Mouse (Mus musculus) heart, postnatal 4 days (tissue): ENCODE data around the gene Tead1. TPM values are rescaled to one million over a fixed set of nuclear protein-coding genes. Genes with fewer than 3 reads are reported as not detected.

Experiments
- DNase-seq: peaks from one replicate; pipeline ENCODE4 v3.0.0; 2021
- total RNA-seq, 2 experiments: library from RNA; stranded (reverse); gene quantifications; 2 replicates each; pipeline ENCODE4 v1.2.3; 2021

Gene Tead1
- total RNA-seq, 2 experiments from 2014 or later, result 180 to 186 TPM

GRCm38 (mm10) chr7:112686586-112686985 lies 7.5 kb downstream of the Tead1 start:
- no peak for DNase-seq

DNA sequence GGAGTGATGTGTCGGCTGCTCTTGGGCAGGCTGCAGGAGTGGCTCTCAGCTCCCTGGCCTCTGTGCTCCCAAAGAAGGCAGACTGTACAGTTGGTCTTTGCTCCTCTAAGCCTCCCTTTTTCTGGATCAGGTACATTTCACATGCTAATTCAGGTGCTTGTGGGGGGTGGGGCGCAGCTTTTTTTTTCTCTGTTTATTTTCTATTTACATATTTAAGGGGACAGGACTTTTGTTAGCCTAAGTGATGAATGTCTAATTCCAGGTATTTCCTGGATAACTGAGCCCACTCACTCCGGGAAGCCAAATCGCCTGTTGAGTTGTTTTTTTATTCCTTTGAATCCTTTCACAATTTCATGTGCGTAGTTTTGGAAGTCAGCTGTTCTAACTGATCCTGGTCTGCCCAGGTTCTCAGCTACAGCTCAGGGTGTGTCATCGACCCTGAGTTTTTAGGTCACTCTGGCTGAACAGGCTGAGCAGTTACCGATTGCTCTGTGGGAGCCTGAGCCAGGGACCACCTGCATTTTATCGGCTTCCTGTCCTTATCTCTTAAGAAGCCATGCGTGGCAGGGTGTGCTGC lies 9.4 kb downstream of the Tead1 start:
- no peak for DNase-seq

DNA sequence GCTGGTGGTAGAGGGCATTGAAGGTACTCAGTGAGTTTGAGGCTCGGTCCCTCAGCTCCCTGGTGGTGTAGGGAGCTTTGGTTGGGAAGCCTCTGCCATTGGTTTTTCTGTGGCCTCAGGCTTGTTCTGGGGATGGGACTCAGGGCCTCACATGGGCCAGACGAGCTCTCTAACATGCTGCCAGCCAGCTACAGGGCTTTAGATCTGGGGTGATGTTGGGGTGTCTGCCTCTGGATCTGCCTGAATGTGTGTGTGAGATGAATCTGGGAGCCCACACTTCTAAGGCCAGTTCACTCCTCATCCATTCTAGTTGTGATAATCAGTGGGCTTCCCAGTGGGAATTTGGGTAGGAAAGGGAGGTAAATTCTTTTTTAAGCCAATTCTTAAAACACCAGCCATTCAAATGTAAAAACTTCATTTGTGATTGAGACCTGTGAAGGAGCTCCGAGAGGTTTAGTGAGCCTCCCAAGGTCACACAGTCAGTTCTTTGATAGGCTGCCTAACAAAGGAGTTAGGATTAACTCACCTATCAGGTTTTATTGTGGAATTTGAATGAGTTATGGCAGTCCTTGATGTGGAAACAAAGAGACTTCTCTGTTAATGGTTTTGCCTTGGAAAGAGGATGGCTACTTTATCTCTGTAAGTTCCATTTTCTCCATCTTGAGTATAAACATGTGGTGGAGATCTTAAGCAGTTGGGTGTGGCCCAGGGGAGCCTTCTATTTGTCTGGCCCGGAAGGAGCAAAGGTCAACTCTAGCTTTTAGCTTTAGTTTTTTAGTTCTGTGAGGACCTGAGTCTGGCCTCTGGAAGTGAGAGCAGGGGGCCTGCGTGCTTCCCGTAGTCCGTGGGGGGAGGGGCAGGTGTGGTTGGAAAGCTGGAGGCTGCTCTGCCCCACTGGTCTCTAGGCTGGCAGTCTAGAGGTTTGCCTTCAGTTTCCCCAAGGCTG lies 12.0 kb downstream of the Tead1 start:
- DNase-seq, result peak; percentile 43

GRCm38 (mm10) chr7:112693566-112693965 lies 14.4 kb downstream of the Tead1 start:
- DNase-seq, result no peak

DNA sequence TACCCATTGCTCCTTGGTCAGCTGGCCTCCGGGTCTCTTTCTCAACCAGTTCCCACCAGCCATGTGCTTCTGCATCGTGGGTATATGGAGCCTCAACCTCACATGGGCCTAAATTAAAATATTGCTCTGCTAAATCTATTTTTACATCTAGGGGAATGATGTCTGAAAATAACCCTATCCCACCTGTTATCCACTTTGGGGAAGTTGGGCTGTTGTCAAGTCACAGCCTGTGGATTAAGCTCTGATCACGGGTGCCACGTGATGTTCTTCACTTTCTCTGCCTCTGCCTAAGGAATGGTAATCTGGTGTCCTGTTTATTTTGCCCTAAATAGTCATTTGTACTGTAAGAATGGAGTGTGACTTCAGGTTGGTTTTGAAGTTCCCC lies 17.7 kb downstream of the Tead1 start:
- no peak for DNase-seq

DNA sequence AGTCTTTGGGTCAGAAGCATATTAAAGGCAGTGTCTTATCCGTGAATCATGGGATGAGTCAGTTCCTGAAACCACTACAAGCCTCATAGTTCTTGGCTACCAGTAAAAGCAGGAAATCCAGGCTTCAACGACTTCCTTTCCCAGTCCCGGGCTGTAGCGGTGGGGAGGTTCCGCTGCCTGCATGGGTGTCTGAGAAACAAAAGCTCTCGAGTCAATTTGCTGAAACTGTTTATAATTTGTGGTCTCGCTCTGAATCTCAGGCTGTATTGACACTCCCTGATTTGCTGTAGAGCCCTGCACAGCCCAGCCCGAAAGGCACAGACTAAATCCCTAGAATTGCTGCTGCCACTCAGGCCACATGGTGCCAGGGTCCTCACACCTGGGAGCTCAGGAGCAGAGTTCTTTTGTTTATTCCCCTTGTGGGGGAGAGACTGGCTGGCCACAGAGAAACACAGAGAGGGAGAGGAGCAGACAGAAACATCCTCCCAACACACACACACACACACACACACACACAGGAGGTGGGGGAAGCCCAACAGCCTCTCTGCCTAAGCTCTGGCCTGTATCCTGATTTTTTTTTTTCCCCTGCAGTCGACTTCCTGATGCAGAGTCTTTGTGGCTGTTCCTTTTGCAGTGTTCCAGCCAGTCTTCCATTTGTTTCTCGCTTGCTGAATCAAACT lies 18.2 kb downstream of the Tead1 start:
- peak; percentile 74 for DNase-seq

- DNase-seq, result no peak
Measured at GRCm38 (mm10) chr7:112700082-112700481, 21.0 kb downstream of the Tead1 start.

- DNase-seq, result no peak
Measured at GRCm38 (mm10) chr7:112703341-112703740, 24.2 kb downstream of the Tead1 start.

DNA sequence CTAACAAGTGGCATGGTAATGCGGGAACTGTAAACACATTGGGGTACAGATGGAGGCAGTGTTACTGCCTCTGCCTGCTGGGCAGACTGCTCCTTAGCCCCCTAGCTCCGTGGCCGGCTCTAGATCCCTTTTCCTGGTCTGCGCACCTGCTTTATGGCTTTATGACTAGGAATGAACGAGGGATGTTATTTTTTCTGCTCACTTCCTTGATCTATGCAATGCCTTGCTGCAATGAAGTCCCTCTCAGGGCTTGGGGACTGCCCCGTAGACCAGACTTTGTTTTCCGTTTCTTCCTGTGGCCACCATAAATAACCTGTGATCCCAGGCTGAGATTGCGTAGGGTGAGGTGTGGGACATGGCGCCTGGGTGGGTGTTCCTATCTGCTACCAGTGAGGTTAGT lies 26.8 kb downstream of the Tead1 start:
- no peak for DNase-seq

- DNase-seq, result no peak
Measured at GRCm38 (mm10) chr7:112706756-112707155, 27.6 kb downstream of the Tead1 start.

DNA sequence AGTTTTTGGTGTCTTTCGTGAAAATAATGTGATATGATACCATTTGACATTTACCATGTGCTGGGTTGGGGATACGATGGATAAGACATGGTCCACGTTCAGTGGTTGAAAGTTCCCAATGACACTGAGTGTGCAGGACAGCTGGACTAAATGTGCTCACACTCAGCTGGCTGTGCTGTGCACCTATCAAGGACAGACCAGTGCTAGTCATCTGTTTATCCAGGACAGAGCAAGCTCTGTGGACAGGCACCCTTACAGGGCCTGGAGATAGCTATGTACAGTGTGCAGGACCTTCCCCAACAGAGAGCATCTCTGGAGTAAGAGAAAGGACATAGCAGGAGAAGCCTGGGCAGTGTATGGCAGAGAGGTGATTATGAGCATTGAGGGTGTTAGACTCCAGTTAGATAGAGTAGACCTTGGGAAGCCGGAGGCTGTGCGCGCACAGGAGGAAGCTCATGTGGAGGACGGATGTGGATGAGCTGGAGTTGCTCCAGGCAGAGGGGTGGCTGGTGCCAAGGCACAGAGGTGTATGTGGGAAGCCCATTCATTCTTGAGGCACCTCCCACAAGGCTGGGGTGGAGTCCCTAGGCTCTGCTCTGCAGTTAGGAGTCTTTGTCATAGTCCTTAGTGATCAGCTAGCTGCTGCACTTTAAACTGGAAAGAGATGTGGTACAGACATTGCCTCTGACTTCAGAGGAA lies 31.4 kb downstream of the Tead1 start:
- DNase-seq, result peak; percentile 39

DNA sequence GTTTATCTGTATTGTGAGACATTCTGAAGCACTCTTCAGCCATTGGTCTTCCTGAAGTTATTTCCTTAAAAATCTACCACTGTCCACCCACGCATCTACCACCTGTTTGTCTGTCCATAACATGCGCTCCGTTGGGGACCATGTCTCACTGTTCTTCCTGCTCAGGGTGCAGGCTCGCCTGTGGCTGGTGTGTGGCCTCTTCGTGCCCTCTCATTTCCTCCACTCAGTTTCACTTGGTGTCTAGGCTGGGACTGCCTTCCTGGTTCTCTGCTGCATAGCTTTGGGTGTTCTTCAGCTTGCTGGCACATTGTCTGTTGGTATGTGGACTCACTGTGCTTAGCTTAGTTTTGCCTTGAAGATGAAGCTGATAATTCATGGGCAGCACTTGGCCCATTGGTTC lies 32.9 kb downstream of the Tead1 start:
- no peak for DNase-seq

DNA sequence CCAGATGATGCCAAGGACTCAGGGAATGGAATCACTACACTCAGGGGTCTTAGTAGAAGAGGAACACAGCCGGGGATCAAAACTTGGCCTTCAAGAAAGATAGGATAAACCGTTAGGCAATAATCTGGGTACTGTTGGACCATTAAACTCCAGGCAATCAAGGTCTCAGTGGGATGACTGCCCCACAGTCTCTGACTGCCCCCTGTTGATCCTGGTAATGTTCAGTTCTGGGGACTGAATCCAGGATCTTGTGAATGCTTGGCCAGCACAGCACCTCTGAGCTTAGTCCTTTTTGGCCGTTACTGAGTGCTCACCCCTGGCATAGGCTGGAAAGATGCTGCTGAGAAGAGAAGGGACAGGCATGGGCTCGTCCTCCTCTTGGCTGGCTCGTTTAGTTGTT lies 34.4 kb downstream of the Tead1 start:
- DNase-seq, result no peak

DNA sequence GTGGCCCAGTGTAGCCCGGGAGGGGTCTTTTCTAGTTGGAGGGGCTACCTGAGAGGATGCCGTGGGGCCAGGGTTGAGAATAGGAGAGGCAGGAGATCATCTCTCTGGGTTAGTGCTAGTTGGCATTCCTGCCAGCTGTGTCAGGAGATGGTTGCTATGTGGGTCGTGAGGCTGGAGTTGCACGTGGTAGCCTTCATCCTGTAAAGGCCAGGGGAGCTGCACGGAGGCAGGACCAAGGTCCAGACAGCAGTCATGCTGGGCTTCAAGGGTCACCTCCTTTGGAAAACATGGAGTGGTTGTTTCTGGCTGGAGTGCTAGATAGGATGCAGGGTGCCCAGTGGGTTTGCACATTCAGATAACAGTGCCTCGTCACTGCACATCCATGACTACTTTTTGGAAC lies 35.7 kb downstream of the Tead1 start:
- DNase-seq, result peak; percentile 27

DNA sequence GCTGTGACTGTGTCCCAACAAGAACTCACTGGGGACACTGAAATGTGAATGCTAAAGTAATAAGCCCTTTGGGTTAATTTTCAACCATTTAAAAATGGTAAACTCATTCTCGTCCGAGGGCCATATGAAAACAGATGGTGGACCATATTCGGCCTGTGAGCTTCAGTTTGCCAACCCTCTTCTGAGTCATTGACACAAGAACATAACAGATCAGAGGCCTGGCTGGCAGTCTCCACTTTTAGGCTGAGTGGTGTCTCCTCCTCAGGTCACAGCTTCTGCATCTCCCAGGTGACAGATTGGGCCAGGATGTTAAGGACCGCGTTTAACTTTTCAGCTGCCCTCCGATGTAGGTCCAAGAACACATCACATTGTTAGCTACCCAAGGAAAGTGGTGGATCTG lies 37.6 kb downstream of the Tead1 start:
- DNase-seq, result no peak

- DNase-seq, result peak; percentile 29
Measured at GRCm38 (mm10) chr7:112717676-112718075, 38.6 kb downstream of the Tead1 start.

DNA sequence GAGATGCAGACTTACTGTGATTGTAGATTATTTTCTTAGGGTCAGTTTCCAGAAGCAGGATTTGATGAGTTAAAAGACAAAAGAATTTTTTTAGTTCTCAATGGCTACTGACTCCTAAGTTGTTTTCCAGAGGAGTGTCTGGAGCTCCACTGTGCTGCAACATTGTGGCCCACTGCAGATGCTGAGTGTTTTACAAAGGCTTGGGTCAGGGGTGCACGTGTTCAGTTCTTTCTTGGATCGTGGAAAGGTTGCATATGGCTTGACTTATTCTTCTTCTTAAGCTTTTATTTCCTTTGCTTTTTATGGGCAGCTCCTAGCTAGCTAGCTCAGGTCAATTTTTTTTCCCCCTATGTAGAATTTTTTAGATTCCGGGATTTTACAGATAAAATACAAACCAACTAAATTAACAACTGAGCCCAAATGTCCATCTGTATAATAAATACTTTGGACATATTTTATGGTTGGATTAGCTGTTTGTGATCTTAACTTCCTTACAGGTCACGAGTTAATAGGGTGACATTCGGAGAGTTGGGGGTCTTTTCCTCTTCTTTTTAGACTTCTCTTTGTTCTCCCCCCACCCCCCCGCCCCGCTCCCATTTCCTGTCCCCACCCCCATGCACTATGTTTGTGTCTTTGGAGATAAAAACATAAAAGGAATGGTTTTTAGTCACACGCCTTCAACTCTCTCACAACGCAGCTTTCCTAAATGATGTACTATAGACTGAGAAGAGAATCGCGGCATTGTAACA lies 40.5 kb downstream of the Tead1 start:
- no peak for DNase-seq

DNA sequence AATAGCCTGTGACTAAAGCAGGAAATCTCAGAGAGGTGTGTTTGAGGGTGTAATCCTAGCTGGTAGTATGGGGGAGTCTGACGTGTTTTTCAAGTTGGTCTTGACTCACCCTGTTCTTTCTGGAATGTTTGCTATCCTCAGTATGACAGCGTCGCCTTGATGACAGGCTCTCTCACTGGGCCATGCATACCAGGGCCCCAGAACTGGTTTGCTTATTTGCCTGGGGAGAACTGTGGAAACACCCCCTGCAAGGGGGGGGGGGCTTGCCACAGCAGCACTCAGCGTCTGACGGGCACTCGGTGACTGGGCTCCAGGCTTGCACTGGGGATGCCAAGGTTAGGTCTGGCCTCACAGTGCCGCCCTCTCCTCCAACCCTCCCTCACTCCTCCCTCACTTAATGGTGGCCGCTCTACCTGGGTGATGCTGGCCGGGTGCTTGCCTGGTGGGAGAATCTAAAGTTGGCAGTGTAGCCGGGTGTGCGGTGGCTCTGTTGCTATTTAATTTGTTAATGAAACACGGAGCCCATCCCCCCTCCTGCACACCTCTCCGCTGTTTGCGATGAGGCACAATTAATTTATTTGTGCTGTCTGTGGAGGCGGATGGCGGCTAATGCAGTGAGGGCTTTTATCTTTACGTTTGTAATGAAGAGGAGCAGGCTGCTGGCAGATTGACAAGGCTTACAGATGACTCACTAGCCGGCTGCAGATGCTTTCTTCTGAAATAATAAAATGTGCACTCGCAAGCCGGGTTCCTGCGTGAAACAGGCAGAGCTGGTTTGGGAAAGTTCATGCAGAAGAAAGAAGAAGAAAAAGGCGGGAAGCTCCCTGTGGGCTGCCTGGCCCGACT lies 41.2 kb downstream of the Tead1 start:
- DNase-seq, result peak; percentile 60

DNA sequence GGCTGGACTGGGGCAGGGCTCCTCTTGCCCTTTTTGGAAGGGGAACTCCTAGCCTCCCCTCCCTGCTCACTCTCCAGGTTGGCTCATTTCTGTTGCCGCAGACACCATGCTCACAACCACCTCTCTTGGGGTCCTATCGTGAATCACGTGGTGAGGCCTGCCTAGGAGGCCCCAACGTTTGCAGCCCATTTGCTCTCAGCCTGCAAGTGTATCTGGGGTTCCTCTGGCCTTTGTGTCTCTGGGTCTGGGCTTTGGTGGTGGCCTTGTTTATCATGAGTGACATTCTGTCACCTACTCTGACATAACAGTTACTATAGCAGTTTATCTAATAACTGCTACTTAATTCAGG lies 41.8 kb downstream of the Tead1 start:
- no peak for DNase-seq

GRCm38 (mm10) chr7:112721859-112722258 lies 42.7 kb downstream of the Tead1 start:
- DNase-seq, result no peak

DNA sequence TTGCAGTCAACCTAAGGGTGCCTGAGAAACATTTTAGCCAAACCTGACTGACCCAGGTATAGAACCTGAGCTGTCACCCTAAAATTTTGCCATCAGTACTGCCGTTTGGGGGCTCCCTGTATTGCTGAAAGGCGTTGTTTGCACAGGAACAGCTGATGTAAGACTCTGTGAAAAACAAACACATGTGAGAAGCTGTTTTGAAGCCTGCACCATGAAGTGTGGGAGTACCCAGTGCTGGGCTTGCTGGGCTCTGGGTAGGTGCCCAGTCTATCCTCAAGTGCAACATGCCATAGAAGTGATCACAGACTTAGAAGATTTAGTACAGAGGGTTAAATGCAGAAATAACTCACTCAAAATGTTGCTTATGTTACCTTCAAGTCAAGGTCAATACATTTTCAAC lies 49.3 kb downstream of the Tead1 start:
- no peak for DNase-seq
